Mouse (Mus musculus) heart, embryonic 15.5 days (tissue): ENCODE data around the gene Clec2d. TPM values are rescaled to one million over a fixed set of nuclear protein-coding genes. Genes with fewer than 3 reads are reported as not detected.

Source experiments
- ATAC-seq: fragments of 200-750 bp; cut with Nextera tagmentation; replicated peaks from 2 replicates; pipeline ENCODE4 v1.8.0; 2017; ENCODE audit warnings: low read depth, moderate TSS enrichment; ENCODE audit not compliant: insufficient number of reproducible peaks, insufficient read depth, low FRiP score
- H3K27ac ChIP-seq: fragments of 300-500 bp; sonication (generic); 2 replicates; pipeline ENCODE4 v1.5.1; 2015; ENCODE audit warnings: mild to moderate bottlenecking, inconsistent platforms
- H3K27me3 ChIP-seq: fragments of 300-500 bp; sonication (generic); 2 replicates; pipeline ENCODE4 v1.6.1; 2015; ENCODE audit warnings: inconsistent platforms
- H3K36me3 ChIP-seq: fragments of 300-500 bp; sonication (generic); 2 replicates; pipeline ENCODE4 v1.6.1; 2015; ENCODE audit warnings: mild to moderate bottlenecking, inconsistent platforms
- H3K4me1 ChIP-seq: fragments of 300-500 bp; sonication (generic); replicated peaks from 2 replicates; pipeline ENCODE4 v1.6.1; 2015; ENCODE audit warnings: inconsistent platforms
- H3K4me2 ChIP-seq: fragments of 300-500 bp; sonication (generic); 2 replicates; pipeline ENCODE4 v1.6.1; 2015; ENCODE audit warnings: inconsistent platforms, mild to moderate bottlenecking, moderate library complexity
- H3K4me3 ChIP-seq: fragments of 300-500 bp; sonication (generic); 2 replicates; pipeline ENCODE4 v1.5.1; 2015; ENCODE audit warnings: mild to moderate bottlenecking, inconsistent platforms
- H3K9ac ChIP-seq: fragments of 300-500 bp; sonication (generic); 2 replicates; pipeline ENCODE4 v1.6.1; 2015; ENCODE audit warnings: mild to moderate bottlenecking, inconsistent platforms
- H3K9me3 ChIP-seq: fragments of 300-500 bp; sonication (generic); replicated peaks from 2 replicates; pipeline ENCODE4 v1.6.1; 2016; ENCODE audit warnings: inconsistent platforms
- WGBS: fragments of 180-500 bp; shearing (Covaris S2); methylation state at CpG from one replicate; pipeline ENCODE4 v1.1.7; 2015; ENCODE audit warnings: mixed read lengths; 5-methylcytosine and 5-hydroxymethylcytosine counted together
- polyA plus RNA-seq: library from polyadenylated mRNA; unstranded; fragments of >200 nt; fragmentation: Nextera tagmentation; extraction: Ambion mirVana; gene quantifications from 2 replicates; pipeline ENCODE4 v1.2.1, GENCODE M21; 2015

The Clec2d gene
- 0.37 and 0.46 TPM in 2 replicates for polyA plus RNA-seq

- ATAC-seq: peak; percentile 89
- H3K36me3 ChIP-seq: peaks cover 18% of the 10 kb centered on the region
- peak within 1 kb of the TSS; percentile 73 for H3K9ac ChIP-seq
- peak within 1 kb of the TSS; percentile 59 for H3K4me2 ChIP-seq
- no peaks in the 10 kb centered on the region for H3K9me3 ChIP-seq
- WGBS: 3% methylated on average over 15 of the region's 15 CpGs
- H3K27me3 ChIP-seq: no peaks in the 10 kb centered on the region
- peak within 1 kb of the TSS; percentile 61 for H3K4me3 ChIP-seq
- H3K4me1 ChIP-seq: peaks cover 10% of the 10 kb centered on the region
- peak within 1 kb of the TSS; percentile 98 for H3K27ac ChIP-seq
Observed at GRCm38 (mm10) chr6:129180403-129181169, at the start of gene Clec2d. TSS of gene Clec2d (plus strand) at chr6:129180615.

GRCm38 (mm10) chr6:129132604-129133341 lies 47.6 kb upstream of the Clec2d start:
- Histone ChIP-seq H3K4me2 (no peak overlapping the region), H3K9me3 (no peaks in the 10 kb centered on the region), H3K27ac (no peak overlapping the region), H3K9ac (no peak overlapping the region), H3K36me3 (no peaks in the 10 kb centered on the region), H3K4me1 (no peaks in the 10 kb centered on the region), H3K4me3 (no peak overlapping the region), H3K27me3 (no peaks in the 10 kb centered on the region)
- no peak for ATAC-seq
- 66% methylated on average over 4 of the region's 4 CpGs for WGBS

GRCm38 (mm10) chr6:129146812-129147211 lies 33.6 kb upstream of the Clec2d start:
- no peaks in the 10 kb centered on the region for H3K9me3 ChIP-seq
- H3K4me1 ChIP-seq: no peaks in the 10 kb centered on the region
- no peaks in the 10 kb centered on the region for H3K27me3 ChIP-seq
- no peak overlapping the region for H3K27ac ChIP-seq
- H3K4me2 ChIP-seq: no peak overlapping the region
- no peaks in the 10 kb centered on the region for H3K36me3 ChIP-seq
- H3K4me3 ChIP-seq: no peak overlapping the region
- H3K9ac ChIP-seq: no peak overlapping the region
- 89% methylated on average over 2 of the region's 2 CpGs for WGBS
- no peak for ATAC-seq

- 72% methylated on average over 3 of the region's 3 CpGs for WGBS
- no peak overlapping the region for H3K9ac ChIP-seq
- H3K4me3 ChIP-seq: no peak overlapping the region
- no peaks in the 10 kb centered on the region for H3K36me3 ChIP-seq
- no peak for ATAC-seq
- H3K27ac ChIP-seq: no peak overlapping the region
- no peaks in the 10 kb centered on the region for H3K9me3 ChIP-seq
- no peaks in the 10 kb centered on the region for H3K4me1 ChIP-seq
- no peaks in the 10 kb centered on the region for H3K27me3 ChIP-seq
- H3K4me2 ChIP-seq: no peak overlapping the region
Observed at GRCm38 (mm10) chr6:129160103-129160502, 20.3 kb upstream of the Clec2d start.

GRCm38 (mm10) chr6:129161136-129161535 lies 19.3 kb upstream of the Clec2d start:
- Histone ChIP-seq H3K27me3 (no peaks in the 10 kb centered on the region), H3K4me1 (no peaks in the 10 kb centered on the region), H3K9ac (no peak overlapping the region), H3K4me2 (no peak overlapping the region), H3K27ac (no peak overlapping the region), H3K36me3 (no peaks in the 10 kb centered on the region), H3K4me3 (no peak overlapping the region), H3K9me3 (no peaks in the 10 kb centered on the region)
- no peak for ATAC-seq
- WGBS: 78% methylated on average over 3 of the region's 3 CpGs

GRCm38 (mm10) chr6:129161951-129162350 lies 18.5 kb upstream of the Clec2d start:
- no peak for ATAC-seq

GRCm38 (mm10) chr6:129162587-129163159 lies 17.7 kb upstream of the Clec2d start:
- 73% methylated on average over 3 of the region's 3 CpGs for WGBS
- Histone ChIP-seq H3K4me3 (no peak overlapping the region), H3K9ac (no peak overlapping the region), H3K27me3 (no peaks in the 10 kb centered on the region), H3K4me1 (no peaks in the 10 kb centered on the region), H3K9me3 (no peaks in the 10 kb centered on the region), H3K36me3 (no peaks in the 10 kb centered on the region), H3K4me2 (no peak overlapping the region), H3K27ac (no peak overlapping the region)
- ATAC-seq: no peak

More at GRCm38 (mm10) chr6:129161951-129162350, 18.5 kb upstream of the Clec2d start:
- Histone ChIP-seq H3K27me3 (no peaks in the 10 kb centered on the region), H3K4me1 (no peaks in the 10 kb centered on the region), H3K36me3 (no peaks in the 10 kb centered on the region), H3K4me2 (no peak overlapping the region), H3K4me3 (no peak overlapping the region), H3K9ac (no peak overlapping the region), H3K9me3 (no peaks in the 10 kb centered on the region), H3K27ac (no peak overlapping the region)

GRCm38 (mm10) chr6:129163606-129164005 lies 16.8 kb upstream of the Clec2d start:
- no peak for ATAC-seq
- WGBS: 86% methylated on average over 1 of the region's 1 CpGs
- H3K4me2 ChIP-seq: no peak overlapping the region

GRCm38 (mm10) chr6:129170925-129171324 lies 9.5 kb upstream of the Clec2d start:
- no peak overlapping the region for H3K9ac ChIP-seq
- H3K9me3 ChIP-seq: no peaks in the 10 kb centered on the region
- no peaks in the 10 kb centered on the region for H3K4me1 ChIP-seq
- WGBS: 89% methylated on average over 1 of the region's 1 CpGs
- no peak for ATAC-seq
- H3K27ac ChIP-seq: no peak overlapping the region
- H3K4me3 ChIP-seq: no peak overlapping the region
- no peaks in the 10 kb centered on the region for H3K27me3 ChIP-seq
- no peaks in the 10 kb centered on the region for H3K36me3 ChIP-seq
- H3K4me2 ChIP-seq: no peak overlapping the region

More at GRCm38 (mm10) chr6:129163606-129164005, 16.8 kb upstream of the Clec2d start:
- H3K27me3 ChIP-seq: no peaks in the 10 kb centered on the region
- H3K27ac ChIP-seq: no peak overlapping the region
- no peak overlapping the region for H3K4me3 ChIP-seq
- no peaks in the 10 kb centered on the region for H3K9me3 ChIP-seq
- no peak overlapping the region for H3K9ac ChIP-seq
- H3K4me1 ChIP-seq: no peaks in the 10 kb centered on the region
- no peaks in the 10 kb centered on the region for H3K36me3 ChIP-seq

- Histone ChIP-seq H3K9me3 (no peaks in the 10 kb centered on the region), H3K9ac (no peak overlapping the region), H3K27ac (no peak overlapping the region), H3K27me3 (no peaks in the 10 kb centered on the region), H3K4me2 (no peak overlapping the region), H3K4me3 (no peak overlapping the region), H3K36me3 (no peaks in the 10 kb centered on the region), H3K4me1 (no peaks in the 10 kb centered on the region)
- ATAC-seq: no peak
- WGBS: 81% methylated on average over 1 of the region's 1 CpGs
Observed at GRCm38 (mm10) chr6:129171675-129172074, 8.7 kb upstream of the Clec2d start.

GRCm38 (mm10) chr6:129174836-129175235 lies 5.6 kb upstream of the Clec2d start:
- H3K4me2 ChIP-seq: no peak overlapping the region
- no peak overlapping the region for H3K4me3 ChIP-seq
- no peak overlapping the region for H3K9ac ChIP-seq
- no peak for ATAC-seq
- no peak overlapping the region for H3K27ac ChIP-seq
- H3K27me3 ChIP-seq: no peaks in the 10 kb centered on the region
- H3K9me3 ChIP-seq: no peaks in the 10 kb centered on the region
- H3K4me1 ChIP-seq: no peaks in the 10 kb centered on the region
- no peaks in the 10 kb centered on the region for H3K36me3 ChIP-seq
